Mouse (Mus musculus): Measurements from ENCODE around the gene Ppp1cc.

DNA sequence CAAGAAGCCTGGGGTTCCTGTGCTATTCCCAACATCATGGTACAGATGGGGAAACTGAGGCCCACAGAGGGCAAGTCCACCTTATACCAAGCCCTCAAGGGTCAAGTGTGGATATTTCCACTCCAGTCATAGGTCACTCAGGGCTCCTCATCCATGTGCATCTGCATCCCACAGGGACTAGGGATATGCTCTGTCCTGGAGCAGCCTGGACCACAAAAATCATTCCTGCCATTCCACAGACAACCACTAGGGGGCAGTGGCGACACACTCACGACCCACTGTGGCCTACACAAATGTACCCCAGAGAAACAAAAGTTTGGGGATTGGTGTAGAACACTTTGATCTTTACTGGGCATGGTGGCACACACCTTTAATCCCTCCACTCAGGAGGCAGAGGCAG lies 43.9 kb upstream of the Ppp1cc start:
- TF ChIP-seq GATA1 (IDR thresholded peaks at IDR 0.05; ENCODE audit: borderline replicate concordance, low read length) = no peak
- TF ChIP-seq FLI1 (IDR thresholded peaks at IDR 0.05; ENCODE audit: low read length) = no peak

All from megakaryocyte, embryonic 14.5 days (primary cell).